Mouse (Mus musculus) ES-Bruce4 (cell line): ENCODE results near the gene Serpini1. TPM values are rescaled to one million over a fixed set of nuclear protein-coding genes. Genes with fewer than 3 reads are reported as not detected.

Experiments
- H3K27ac ChIP-seq: 2 replicates; pipeline ENCODE4 v1.5.1; 2012; ENCODE audit warnings: low read length, inconsistent platforms; ENCODE audit not compliant: insufficient read depth
- H3K27me3 ChIP-seq: 2 replicates; pipeline ENCODE4 v1.6.1; 2012; ENCODE audit warnings: mild to moderate bottlenecking, low read length, inconsistent platforms; ENCODE audit not compliant: control insufficient read depth, poor library complexity, insufficient read depth, severe bottlenecking
- H3K36me3 ChIP-seq: 2 replicates; pipeline ENCODE4 v1.6.1; 2012; ENCODE audit warnings: inconsistent platforms, mild to moderate bottlenecking, low read length, moderate library complexity; ENCODE audit not compliant: control insufficient read depth, poor library complexity, insufficient read depth, severe bottlenecking
- H3K4me1 ChIP-seq: one replicate; pipeline ENCODE4 v1.8.1; 2011; ENCODE audit warnings: low read length; ENCODE audit not compliant: control insufficient read depth, insufficient read depth
- H3K4me3 ChIP-seq: 2 replicates; pipeline ENCODE4 v1.5.1; 2011; ENCODE audit warnings: low read depth, mild to moderate bottlenecking, low read length
- H3K9ac ChIP-seq: 2 replicates; pipeline ENCODE4 v1.6.1; 2012; ENCODE audit warnings: low read depth, mild to moderate bottlenecking, inconsistent platforms; ENCODE audit not compliant: poor library complexity, severe bottlenecking
- H3K9me3 ChIP-seq: replicated peaks from 2 replicates; pipeline ENCODE4 v1.6.1; 2012; ENCODE audit warnings: mild to moderate bottlenecking, low read length, inconsistent platforms; ENCODE audit not compliant: control insufficient read depth, poor library complexity, insufficient read depth, severe bottlenecking
- CTCF ChIP-seq: IDR thresholded peaks from one replicate; pipeline ENCODE4 v1.8.1; 2011; ENCODE audit warnings: low read depth, low read length
- EP300 ChIP-seq: IDR thresholded peaks from 2 replicates; pipeline ENCODE4 v1.6.1; 2011; ENCODE audit warnings: low read depth, low read length; ENCODE audit not compliant: insufficient read depth
- POLR2A ChIP-seq: IDR thresholded peaks from one replicate; pipeline ENCODE4 v1.8.1; 2011; ENCODE audit warnings: low read length; ENCODE audit not compliant: insufficient read depth
- polyA plus RNA-seq: library from polyadenylated mRNA; stranded (reverse); fragments of >200 nt; gene quantifications from 2 replicates; pipeline ENCODE4 v1.2.4, GENCODE M21; 2011; ENCODE audit warnings: low read depth; ENCODE audit not compliant: missing spikeins, insufficient read depth, insufficient read length

Gene Serpini1
- polyA plus RNA-seq, 1 experiment = 4.6 TPM

DNA sequence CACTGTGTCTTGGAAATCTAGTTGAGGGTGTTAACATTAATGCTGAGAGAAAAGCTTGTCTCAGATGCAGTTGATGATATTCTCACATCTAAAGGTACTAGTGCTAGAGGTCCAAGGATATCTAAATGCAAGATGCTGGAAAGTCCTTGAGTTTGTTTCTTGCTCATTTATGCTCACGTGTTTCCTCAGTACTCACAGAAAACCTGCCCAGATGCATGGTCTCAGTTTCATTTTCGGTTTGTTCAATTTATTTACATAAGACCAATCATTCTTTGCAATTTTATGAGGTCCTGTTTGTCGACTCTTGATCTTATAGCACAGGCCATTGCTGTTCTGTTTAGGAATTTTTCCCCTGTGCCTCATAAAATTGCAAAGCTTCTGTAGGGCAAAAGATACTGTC, 109.6 kb downstream of the Serpini1 start:
- H3K27me3 ChIP-seq = no peaks in the 10 kb centered on the region
- H3K4me1 ChIP-seq = no peaks in the 10 kb centered on the region
- H3K9ac ChIP-seq = no peak overlapping the region
- TF ChIP-seq EP300 (no peak), CTCF (no peak), POLR2A (no peak)
- H3K4me3 ChIP-seq = no peak overlapping the region
- no peaks in the 10 kb centered on the region for H3K9me3 ChIP-seq
- no peaks in the 10 kb centered on the region for H3K36me3 ChIP-seq
- H3K27ac ChIP-seq = no peak overlapping the region

DNA sequence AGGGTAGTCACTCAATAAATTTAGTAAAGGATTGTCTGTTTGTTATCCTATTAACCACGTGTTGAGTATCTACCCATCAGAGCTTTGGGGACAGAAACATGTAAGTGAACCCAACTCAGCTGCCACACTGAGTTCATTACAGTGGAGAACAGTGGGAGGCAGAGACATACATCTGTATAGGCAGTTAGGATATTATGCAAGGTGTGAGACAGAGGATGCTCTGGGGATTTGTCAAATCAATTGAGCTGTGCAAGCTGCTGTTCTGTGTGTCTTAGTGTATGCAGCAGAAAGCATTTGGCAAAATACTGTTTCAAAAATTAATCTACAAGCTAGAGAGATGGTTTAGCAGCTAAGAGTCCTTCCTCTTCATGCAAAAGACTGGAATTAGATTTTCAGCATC, 113.1 kb downstream of the Serpini1 start:
- no peak overlapping the region for H3K27ac ChIP-seq
- no peak for TF ChIP-seq CTCF
- TF ChIP-seq POLR2A = no peak
- no peak for TF ChIP-seq EP300
- no peak overlapping the region for H3K4me3 ChIP-seq
- H3K36me3 ChIP-seq = no peaks in the 10 kb centered on the region
- no peaks in the 10 kb centered on the region for H3K4me1 ChIP-seq
- H3K9me3 ChIP-seq = no peaks in the 10 kb centered on the region
- no peak overlapping the region for H3K9ac ChIP-seq
- H3K27me3 ChIP-seq = no peaks in the 10 kb centered on the region

DNA sequence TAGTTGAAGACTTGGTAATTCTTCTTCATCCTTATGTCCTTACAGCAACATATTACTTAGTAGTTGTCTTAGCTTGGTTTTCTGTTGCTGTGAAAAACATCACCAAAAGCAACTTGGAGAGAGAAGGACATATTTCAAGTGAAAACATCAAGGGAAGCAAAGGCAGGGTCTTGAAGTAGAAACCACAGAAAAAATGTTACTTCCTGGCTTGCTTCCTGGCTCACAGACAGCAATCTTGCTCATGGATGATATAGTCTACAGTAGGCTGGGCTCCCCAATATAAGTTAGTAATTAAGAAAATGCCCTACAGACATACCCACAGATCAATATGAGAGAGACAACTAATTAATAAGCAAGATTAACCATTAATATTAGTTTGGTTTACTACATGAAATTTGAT, 125.5 kb downstream of the Serpini1 start:
- Histone ChIP-seq H3K27me3 (no peaks in the 10 kb centered on the region), H3K36me3 (no peaks in the 10 kb centered on the region), H3K27ac (no peak overlapping the region), H3K9me3 (no peaks in the 10 kb centered on the region), H3K9ac (no peak overlapping the region), H3K4me1 (no peaks in the 10 kb centered on the region), H3K4me3 (no peak overlapping the region)
- TF ChIP-seq CTCF (no peak), POLR2A (no peak), EP300 (no peak)

DNA sequence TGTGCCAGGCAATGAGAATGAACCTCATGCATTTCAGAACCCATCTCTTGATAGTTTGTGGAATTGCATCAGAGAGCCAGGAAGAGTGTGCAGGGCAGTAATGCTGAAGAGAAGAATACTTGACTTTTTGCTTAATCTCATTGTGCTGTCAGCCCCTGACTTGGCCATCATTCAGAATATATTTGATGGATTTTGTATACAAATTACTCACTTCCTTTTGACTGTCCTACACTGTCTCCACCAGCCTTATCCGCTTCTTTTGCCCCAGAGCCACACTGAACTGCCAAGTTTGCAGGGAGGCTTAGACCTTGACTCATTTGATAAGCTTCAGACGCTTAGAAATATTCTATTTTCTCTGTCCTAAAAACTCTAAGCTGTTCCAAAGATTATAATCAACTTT, 129.4 kb downstream of the Serpini1 start:
- H3K9me3 ChIP-seq = no peaks in the 10 kb centered on the region
- H3K36me3 ChIP-seq = no peaks in the 10 kb centered on the region
- no peak overlapping the region for H3K4me3 ChIP-seq
- no peaks in the 10 kb centered on the region for H3K27me3 ChIP-seq
- no peak overlapping the region for H3K27ac ChIP-seq
- H3K4me1 ChIP-seq = no peaks in the 10 kb centered on the region
- TF ChIP-seq POLR2A = no peak
- TF ChIP-seq CTCF = no peak
- TF ChIP-seq EP300 = no peak
- H3K9ac ChIP-seq = no peak overlapping the region

DNA sequence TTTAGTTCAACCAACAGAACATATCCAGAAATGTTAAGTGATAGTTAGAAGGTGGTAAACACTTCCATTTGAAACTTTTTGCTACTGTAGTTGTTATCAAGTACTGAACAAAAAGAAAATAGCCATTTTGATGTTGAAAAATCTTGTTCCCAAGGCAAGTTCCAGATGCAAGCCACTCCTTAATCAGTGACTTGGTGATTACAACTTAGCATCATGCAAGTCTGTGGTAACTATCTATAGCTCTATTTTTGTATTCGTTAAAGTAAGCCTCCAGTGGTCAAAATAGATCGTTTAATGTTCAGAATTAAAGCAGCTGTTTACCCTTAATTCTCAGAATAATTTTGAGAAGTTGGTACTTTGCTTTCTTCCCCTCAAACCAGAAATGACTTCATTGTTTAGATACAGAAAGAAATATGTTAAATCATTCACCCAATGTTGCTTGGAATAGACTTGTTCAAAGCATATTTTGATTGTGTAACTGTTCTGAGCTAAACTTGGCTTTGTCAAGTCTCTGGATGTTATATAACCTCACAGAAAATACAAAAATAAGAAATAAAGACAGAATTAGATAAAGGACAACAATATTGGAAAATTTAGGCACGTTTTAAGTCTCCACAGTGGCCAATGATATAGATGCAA, 130.0 kb downstream of the Serpini1 start:
- H3K4me3 ChIP-seq = no peak overlapping the region
- H3K36me3 ChIP-seq = no peaks in the 10 kb centered on the region
- no peaks in the 10 kb centered on the region for H3K27me3 ChIP-seq
- no peak overlapping the region for H3K27ac ChIP-seq
- no peak overlapping the region for H3K9ac ChIP-seq
- TF ChIP-seq EP300 (no peak), POLR2A (no peak), CTCF (no peak)
- no peaks in the 10 kb centered on the region for H3K9me3 ChIP-seq
- H3K4me1 ChIP-seq = no peaks in the 10 kb centered on the region

DNA sequence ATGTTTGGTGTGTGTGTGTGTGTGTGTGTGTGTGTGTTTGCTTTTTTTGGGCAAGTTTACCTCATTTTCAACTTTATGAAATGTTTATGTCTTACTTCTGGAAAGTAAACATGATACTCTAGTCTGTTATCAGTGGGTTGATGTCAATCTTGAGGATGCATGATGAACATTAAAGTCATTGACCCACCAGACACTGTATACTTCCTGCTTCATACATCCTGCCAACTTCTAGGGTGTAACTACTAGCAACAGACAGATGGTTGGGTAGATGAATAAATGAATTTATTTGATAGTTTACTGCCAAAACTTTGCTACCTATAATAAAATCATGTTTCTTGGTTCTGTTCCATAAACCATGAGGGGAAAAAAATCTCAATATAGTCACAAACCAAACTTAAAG, 133.0 kb downstream of the Serpini1 start:
- TF ChIP-seq POLR2A (no peak), EP300 (no peak), CTCF (no peak)
- Histone ChIP-seq H3K9me3 (no peaks in the 10 kb centered on the region), H3K36me3 (no peaks in the 10 kb centered on the region)

More for the DNA sequence above, 133.0 kb downstream of the Serpini1 start:
- no peaks in the 10 kb centered on the region for H3K27me3 ChIP-seq
- H3K9ac ChIP-seq = no peak overlapping the region
- H3K27ac ChIP-seq = no peak overlapping the region
- H3K4me3 ChIP-seq = no peak overlapping the region
- no peaks in the 10 kb centered on the region for H3K4me1 ChIP-seq
